In genomic region chr11:117082353-117082934, GRCm38 (mm10) we compare ENCODE assay signal across 8 mouse cellular contexts. TPM values are rescaled to one million over a fixed set of nuclear protein-coding genes. Genes with fewer than 3 reads are reported as not detected.
A peak's percentile ranks its signal among the peaks of the same experiment; 100 is the strongest.
DNase-seq lines count a peak whose midpoint lies in the region; TF ChIP-seq lines count a peak whose summit lies in the region.

No protein-coding gene starts in this region.

- H3K36me3 ChIP-seq in testis, adult 2 months (ENCODE audit: control insufficient read depth, insufficient read depth, low read length), result no peaks in the 10 kb centered on the region

- peaks cover 26% of the 10 kb centered on the region for H3K4me1 ChIP-seq in testis, adult 2 months (ENCODE audit: control insufficient read depth, insufficient read depth, low read length)
- peaks cover 22% of the 10 kb centered on the region for H3K4me1 ChIP-seq in cerebellum, adult 2 months (ENCODE audit: control insufficient read depth, insufficient read depth, low read length)

- TF ChIP-seq POLR2A in testis, adult 2 months (IDR thresholded peaks at IDR 0.05; ENCODE audit: control insufficient read depth, low read depth, low read length), result no peak
- no peak for TF ChIP-seq POLR2A in cerebellum, adult 2 months (IDR thresholded peaks at IDR 0.05; ENCODE audit: borderline replicate concordance, insufficient read depth, low read length)

- 91% methylated on average over 11 of the region's 11 CpGs for WGBS in cerebellum, adult 2 months

- TF ChIP-seq CTCF in testis, adult 2 months (IDR thresholded peaks at IDR 0.05; ENCODE audit: control insufficient read depth, insufficient read depth, insufficient replicate concordance, low read depth, low read length), result no peak
- no peak for TF ChIP-seq CTCF in cerebellum, adult 2 months (IDR thresholded peaks at IDR 0.05; ENCODE audit: borderline replicate concordance, insufficient read depth, low read depth, low read length)

- H3K27me3 ChIP-seq in testis, adult 2 months (ENCODE audit: control insufficient read depth, insufficient read depth, low read length), result no peaks in the 10 kb centered on the region
- no peaks in the 10 kb centered on the region for H3K27me3 ChIP-seq in cerebellum, adult 2 months (ENCODE audit: control insufficient read depth, insufficient read depth, low read length)

- peak; percentile 97 for DNase-seq in heart, adult 11 months
- DNase-seq in heart, postnatal 36 days, result no peak
- DNase-seq in testis, postnatal 14 days (ENCODE audit: low spot score), result no peak
- DNase-seq in kidney, postnatal 25 days, result peak; percentile 18 to 56
- no peak for DNase-seq in thymus, postnatal 25 days
- no peak for DNase-seq in urinary bladder, postnatal 25 days (ENCODE audit: low spot score)
- no peak for DNase-seq in cerebellum, adult 2 months

- peak overlapping the region; percentile 75 for H3K27ac ChIP-seq in testis, adult 2 months (ENCODE audit: control insufficient read depth, insufficient read depth, low read depth, low read length)
- no peak overlapping the region for H3K27ac ChIP-seq in cerebellum, adult 2 months (ENCODE audit: insufficient read depth, low read length)

- no peak overlapping the region for H3K4me3 ChIP-seq in testis, adult 2 months (ENCODE audit: control insufficient read depth, low read depth, low read length)
- H3K4me3 ChIP-seq in cerebellum, adult 2 months (replicated peaks; ENCODE audit: insufficient read depth, low read depth, low read length), result no peak overlapping the region

- intact Hi-C loops in heart, postnatal 36 days (cut with DNase I), result loop anchor here (2.0 kb wide), 1 partner anchor 14 kb away; no protein-coding TSS in a partner anchor

RNA-seq across cellular contexts. Expression of gene Sec14l1, which starts 32.5 kb away (rescaled TPM):
- 10 to 100 TPM; 67.9 to 75.2 TPM for total RNA-seq in heart, postnatal 36 days (2021)
- polyA plus RNA-seq in testis, adult 2 months (2012; rRNA removed), result 133 and 153 TPM in 2 replicates
- 124 and 137 TPM in 2 replicates for polyA plus RNA-seq in cerebellum, adult 2 months (2012; rRNA removed)

Comparison
In these comparisons a context has a peak if more than half of its experiments do, and no peak if none do; other contexts are left out.
1. DNase-seq: peak in heart, adult 11 months (single experiment) and kidney, postnatal 25 days (2 of 2); none in heart, postnatal 36 days (0 of 2), testis, postnatal 14 days (single experiment), thymus, postnatal 25 days (single experiment), urinary bladder, postnatal 25 days (single experiment) and cerebellum, adult 2 months (0 of 2).